Mouse (Mus musculus) lung, embryonic 14.5 days (tissue): ENCODE measurements around the gene Pnpla1. TPM values are rescaled to one million over a fixed set of nuclear protein-coding genes. Genes with fewer than 3 reads are reported as not detected.
A peak's percentile ranks its signal among the peaks of the same experiment; 100 is the strongest.

Experiments
- ATAC-seq: fragments of 200-750 bp; cut with Nextera tagmentation; 2 replicates; pipeline ENCODE4 v1.8.0; 2017; ENCODE audit warnings: mild to moderate bottlenecking, moderate TSS enrichment, moderate library complexity; ENCODE audit not compliant: insufficient read depth
- DNase-seq: peaks from one replicate; pipeline ENCODE4 v3.0.0-alpha.2; 2015
- H3K27ac ChIP-seq: fragments of 300-500 bp; sonication (generic); 2 replicates; pipeline ENCODE4 v1.5.1; 2014; ENCODE audit warnings: low read depth, mild to moderate bottlenecking, moderate library complexity
- H3K27me3 ChIP-seq: fragments of 300-500 bp; sonication (generic); 2 replicates; pipeline ENCODE4 v1.6.1; 2014; ENCODE audit warnings: low read length, control low read depth; ENCODE audit not compliant: insufficient read depth
- H3K36me3 ChIP-seq: fragments of 300-500 bp; sonication (generic); 2 replicates; pipeline ENCODE4 v1.6.1; 2014; ENCODE audit warnings: control low read depth; ENCODE audit not compliant: insufficient read depth
- H3K4me1 ChIP-seq: fragments of 300-500 bp; sonication (generic); 2 replicates; pipeline ENCODE4 v1.6.1; 2014; ENCODE audit warnings: antibody characterized with exemption, control low read depth; ENCODE audit not compliant: insufficient read depth
- H3K4me2 ChIP-seq: fragments of 300-500 bp; sonication (generic); 2 replicates; pipeline ENCODE4 v1.6.1; 2014; ENCODE audit warnings: mild to moderate bottlenecking
- H3K4me3 ChIP-seq: fragments of 300-500 bp; sonication (generic); 2 replicates; pipeline ENCODE4 v1.5.1; 2014; ENCODE audit warnings: low read depth, low read length
- H3K9ac ChIP-seq: fragments of 300-500 bp; sonication (generic); 2 replicates; pipeline ENCODE4 v1.6.1; 2014
- H3K9me3 ChIP-seq: fragments of 300-500 bp; sonication (generic); 2 replicates; pipeline ENCODE4 v1.6.1; 2016; ENCODE audit warnings: low read depth, low read length, control low read depth
- CTCF ChIP-seq: IDR thresholded peaks from 2 replicates; pipeline ENCODE4 v1.5.1; 2016; ENCODE audit warnings: antibody characterized with exemption, low read depth
- WGBS: fragments of 180-500 bp; shearing (Covaris S2); extraction: QIAGEN DNeasy Blood & Tissue Kit; methylation state at CpG from one replicate; pipeline ENCODE4 v1.1.7; 2014; 5-methylcytosine and 5-hydroxymethylcytosine counted together
- polyA plus RNA-seq: library from polyadenylated mRNA; unstranded; fragments of >200 nt; fragmentation: Nextera tagmentation; extraction: Ambion mirVana; gene quantifications from 2 replicates; pipeline ENCODE4 v1.2.1, GENCODE M21; 2014

Gene Pnpla1
- polyA plus RNA-seq, 1 experiment from 2014 or later: 0.05 TPM

DNA sequence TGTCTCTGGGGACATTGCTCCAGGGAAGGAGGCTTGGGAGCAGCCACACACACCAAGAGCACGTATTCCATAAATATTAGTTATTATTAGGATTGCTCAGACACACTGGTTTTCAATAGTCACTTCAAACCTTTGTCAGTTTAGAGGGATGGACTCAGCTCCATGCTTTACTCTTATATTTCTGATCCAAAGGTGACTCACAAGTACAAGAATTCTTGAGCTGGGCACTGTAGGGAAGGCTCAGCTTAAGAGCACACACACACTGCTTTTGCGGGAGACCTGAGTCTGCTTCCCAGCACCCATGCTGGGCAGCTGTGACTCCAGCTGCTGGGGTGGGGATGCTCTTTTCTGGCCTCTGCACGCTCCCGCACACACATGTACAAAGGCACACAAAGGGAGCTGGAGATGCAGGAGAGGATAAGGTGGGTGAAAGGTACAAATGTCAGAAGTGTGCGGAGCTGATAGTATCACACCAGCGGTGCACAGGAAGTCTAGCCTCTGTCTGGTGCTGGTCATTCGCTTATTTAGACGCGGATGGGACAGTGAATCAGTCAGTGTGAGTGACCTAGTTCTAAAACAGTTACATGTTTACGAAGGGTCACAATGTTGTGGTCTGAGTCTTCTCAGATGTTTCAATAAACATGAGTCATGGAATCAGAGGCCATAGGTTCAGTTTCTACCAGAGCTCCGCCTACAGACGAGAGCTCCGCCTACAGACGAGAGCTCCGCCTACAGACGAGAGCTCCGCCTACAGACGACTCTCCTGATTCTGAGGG, 73.4 kb downstream of the Pnpla1 start:
- Histone ChIP-seq H3K27me3 (no peaks in the 10 kb centered on the region), H3K4me1 (peaks cover 5% of the 10 kb centered on the region), H3K4me2 (no peak overlapping the region), H3K27ac (peak overlapping the region; percentile 95), H3K4me3 (no peak overlapping the region), H3K9ac (no peak overlapping the region), H3K36me3 (no peaks in the 10 kb centered on the region), H3K9me3 (no peaks in the 10 kb centered on the region)
- no peak for DNase-seq
- 81% methylated on average over 18 of the region's 18 CpGs for WGBS
- no peak for TF ChIP-seq CTCF
- ATAC-seq: no peak

DNA sequence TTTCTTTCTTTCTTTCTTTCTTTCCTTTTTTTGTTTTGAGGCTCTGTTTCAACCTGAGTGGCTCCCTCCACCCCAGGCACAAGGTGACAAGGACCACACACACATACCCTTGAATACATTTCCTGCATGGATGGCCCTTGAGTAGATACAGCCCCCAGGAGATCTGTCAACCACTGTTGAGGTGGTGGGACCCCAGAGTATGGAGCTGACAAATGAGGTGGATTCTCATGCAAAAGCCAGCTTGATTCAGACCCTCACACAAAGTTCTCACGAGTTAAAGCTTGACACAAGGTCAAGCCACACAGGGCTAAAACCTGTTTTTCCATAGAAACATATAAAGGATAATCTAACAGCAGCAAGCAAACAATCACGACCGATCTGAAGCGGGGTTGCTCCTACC, 74.1 kb downstream of the Pnpla1 start:
- H3K4me1 ChIP-seq: peaks cover 5% of the 10 kb centered on the region
- WGBS: 74% methylated on average over 4 of the region's 4 CpGs
- no peaks in the 10 kb centered on the region for H3K9me3 ChIP-seq
- no peak overlapping the region for H3K27ac ChIP-seq
- no peak for TF ChIP-seq CTCF
- DNase-seq: no peak
- no peak overlapping the region for H3K4me3 ChIP-seq
- H3K9ac ChIP-seq: no peak overlapping the region
- no peak overlapping the region for H3K4me2 ChIP-seq
- ATAC-seq: no peak
- no peaks in the 10 kb centered on the region for H3K36me3 ChIP-seq
- no peaks in the 10 kb centered on the region for H3K27me3 ChIP-seq

DNA sequence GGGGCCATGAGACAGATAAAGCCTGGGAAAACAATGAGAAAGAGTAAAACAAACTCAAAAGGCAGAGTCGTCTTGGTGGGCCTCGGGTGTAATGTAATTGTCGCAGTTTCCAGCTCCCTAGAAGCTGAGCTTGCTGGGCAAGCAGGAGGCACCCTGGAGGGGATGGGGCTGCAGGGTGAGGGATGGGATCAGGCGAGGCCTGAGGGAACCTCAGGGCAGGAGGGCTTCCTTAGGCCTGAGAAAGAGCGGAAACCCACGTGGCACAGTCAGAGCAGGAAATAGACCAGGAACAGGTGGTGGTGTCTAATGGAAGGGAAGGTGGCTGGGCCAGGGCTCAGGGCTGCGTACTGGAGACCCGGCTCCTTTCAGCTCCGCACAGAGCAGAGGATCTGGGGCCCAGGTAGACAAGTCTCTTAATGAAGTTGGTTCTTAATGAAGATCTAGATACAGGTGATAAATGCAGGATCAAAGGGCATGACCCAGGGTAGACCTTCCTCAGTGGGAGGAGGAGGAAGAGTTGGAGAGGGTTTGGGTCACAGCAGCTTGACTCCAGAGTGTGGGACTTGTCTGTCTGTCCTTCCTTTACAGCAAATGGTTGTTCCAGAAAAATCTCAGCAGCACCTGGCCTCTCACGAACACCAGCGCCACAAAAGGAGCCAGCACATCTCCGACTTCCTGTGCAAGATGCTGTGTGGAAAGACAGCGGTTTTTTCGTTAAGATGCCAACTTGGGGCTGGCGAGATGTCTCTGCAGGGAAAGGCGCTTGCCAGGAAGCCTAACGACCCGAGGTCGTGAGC, 76.1 kb downstream of the Pnpla1 start:
- no peaks in the 10 kb centered on the region for H3K36me3 ChIP-seq
- no peaks in the 10 kb centered on the region for H3K9me3 ChIP-seq
- DNase-seq (no peak), ATAC-seq (no peak)
- TF ChIP-seq CTCF: no peak
- H3K4me2 ChIP-seq: no peak overlapping the region
- H3K9ac ChIP-seq: no peak overlapping the region
- WGBS: 63% methylated on average over 19 of the region's 19 CpGs
- H3K27ac ChIP-seq: no peak overlapping the region
- H3K27me3 ChIP-seq: no peaks in the 10 kb centered on the region
- peaks cover 5% of the 10 kb centered on the region for H3K4me1 ChIP-seq
- no peak overlapping the region for H3K4me3 ChIP-seq

- H3K27ac ChIP-seq: no peak overlapping the region
- H3K4me3 ChIP-seq: no peak overlapping the region
- no peaks in the 10 kb centered on the region for H3K4me1 ChIP-seq
- TF ChIP-seq CTCF: no peak
- 91% methylated on average over 7 of the region's 7 CpGs for WGBS
- no peak overlapping the region for H3K4me2 ChIP-seq
- ATAC-seq (no peak), DNase-seq (no peak)
- H3K9me3 ChIP-seq: no peaks in the 10 kb centered on the region
- no peaks in the 10 kb centered on the region for H3K27me3 ChIP-seq
- no peaks in the 10 kb centered on the region for H3K36me3 ChIP-seq
- H3K9ac ChIP-seq: no peak overlapping the region
Measured at GRCm38 (mm10) chr17:28936133-28936532, 77.9 kb downstream of the Pnpla1 start.

DNA sequence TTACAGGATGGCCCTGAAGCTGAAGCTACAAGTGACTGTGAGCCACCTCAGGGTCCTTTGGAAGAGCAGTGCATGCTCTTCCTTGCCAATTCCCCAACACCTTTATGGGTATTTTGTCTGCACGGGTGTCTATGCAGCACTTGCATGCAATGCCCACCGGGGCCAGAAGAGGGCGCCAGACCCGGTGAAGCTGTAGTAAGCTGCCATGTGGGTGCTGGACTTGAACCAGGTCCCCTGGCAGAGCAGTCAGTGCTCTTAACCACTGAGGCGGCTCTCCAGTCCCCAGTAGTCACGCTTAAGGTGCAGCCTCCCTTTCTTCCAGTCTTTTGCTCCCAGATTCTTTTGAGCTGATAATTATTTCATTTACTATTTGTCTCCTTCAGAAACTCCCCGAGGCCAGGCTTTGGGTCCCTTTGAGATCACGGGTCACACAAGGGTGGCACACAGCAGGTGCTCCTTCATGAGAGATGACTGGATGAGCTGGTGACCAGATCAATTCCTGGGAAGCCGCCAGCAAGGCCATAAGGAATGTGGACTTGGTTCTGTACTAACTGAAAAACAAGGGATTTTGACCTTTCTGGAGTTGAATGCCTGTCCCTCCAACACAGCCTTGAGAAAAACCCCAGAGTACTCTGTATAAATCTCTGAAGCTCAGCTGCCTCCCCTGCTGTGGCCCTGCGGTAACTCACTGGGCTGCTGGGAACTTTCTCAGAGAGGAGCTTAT, 78.6 kb downstream of the Pnpla1 start:
- Histone ChIP-seq H3K4me2 (no peak overlapping the region), H3K27ac (no peak overlapping the region), H3K4me3 (no peak overlapping the region), H3K27me3 (no peaks in the 10 kb centered on the region), H3K9me3 (no peaks in the 10 kb centered on the region), H3K36me3 (no peaks in the 10 kb centered on the region), H3K4me1 (no peaks in the 10 kb centered on the region), H3K9ac (no peak overlapping the region)
- WGBS: 78% methylated on average over 10 of the region's 10 CpGs
- peak; percentile 62 for TF ChIP-seq CTCF
- ATAC-seq (no peak), DNase-seq (peak; percentile 37)

Other genes with a start within 250 kb of the Pnpla1 start
- gene Srpk1, start 235.7 kb upstream of the Pnpla1 start, polyA plus RNA-seq: 105 and 122 TPM in 2 replicates
- 0.33 and 0.49 TPM in 2 replicates for gene Slc26a8, start 168.2 kb upstream of the Pnpla1 start, polyA plus RNA-seq
- gene Mapk14, start 167.1 kb upstream of the Pnpla1 start, polyA plus RNA-seq: 76.1 and 77.4 TPM in 2 replicates
- 3.1 and 5.2 TPM in 2 replicates for gene AC170998.1, start 132.3 kb upstream of the Pnpla1 start, polyA plus RNA-seq
- gene Mapk13, start 89.1 kb upstream of the Pnpla1 start, polyA plus RNA-seq: 53.7 and 61.0 TPM in 2 replicates
- 10.0 and 12.5 TPM in 2 replicates for gene Brpf3, start 57.3 kb upstream of the Pnpla1 start, polyA plus RNA-seq
- gene 4930539E08Rik, start 56.9 kb downstream of the Pnpla1 start, polyA plus RNA-seq: 0.37 TPM in 1 of 2 replicates, not detected in the other
- gene Pxt1, start 85.4 kb downstream of the Pnpla1 start, polyA plus RNA-seq: 0.19 and 0.82 TPM in 2 replicates
- 89.4 and 91.5 TPM in 2 replicates for gene Kctd20, start 93.5 kb downstream of the Pnpla1 start, polyA plus RNA-seq
- gene Stk38, start 149.6 kb downstream of the Pnpla1 start, polyA plus RNA-seq: 103 and 104 TPM in 2 replicates
- 716 and 730 TPM in 2 replicates for gene Srsf3, start 174.2 kb downstream of the Pnpla1 start, polyA plus RNA-seq
- 12.4 and 13.6 TPM in 2 replicates for gene Cdkn1a, start 232.6 kb downstream of the Pnpla1 start, polyA plus RNA-seq